Mouse (Mus musculus): ENCODE results near the gene Vmn2r25.
"Not testable (repeated sequence)": the region's sequence is repeated elsewhere in the genome, so short reads cannot be mapped to it uniquely, and the experiment has no call there.

Vmn2r25 gene

GRCm38 (mm10) chr6:123853363-123853762, at the start of gene Vmn2r25:
Gene Vmn2r25, minus strand, starts transcription at chr6:123853463.
- not testable (repeated sequence) for DNase-seq (ENCODE audit: low spot score in 2 of 2)

GRCm38 (mm10) chr6:123819951-123820350, 33.3 kb downstream of the Vmn2r25 start:
- DNase-seq (ENCODE audit: low spot score in 2 of 2), result no peak

- not testable (repeated sequence) for DNase-seq (ENCODE audit: low spot score in 2 of 2)
Measured at GRCm38 (mm10) chr6:123810291-123810690, 43.0 kb downstream of the Vmn2r25 start.

- no peak for DNase-seq (ENCODE audit: low spot score in 2 of 2)
Measured at GRCm38 (mm10) chr6:123793746-123794145, 59.5 kb downstream of the Vmn2r25 start.

GRCm38 (mm10) chr6:123784857-123785256, 68.4 kb downstream of the Vmn2r25 start:
- DNase-seq (ENCODE audit: low spot score in 2 of 2), result no peak

GRCm38 (mm10) chr6:123778579-123778978, 74.7 kb downstream of the Vmn2r25 start, which contains the start of gene Vmn2r24:
Gene Vmn2r24, plus strand, starts transcription at chr6:123778879.
- DNase-seq (ENCODE audit: low spot score in 2 of 2), result no peak

All from right cerebral cortex, adult 2 months (tissue).